Mouse (Mus musculus): Measurements from ENCODE around the gene Fmn2.

Gene Fmn2

GRCm38 (mm10) chr1:174656554-174656953 lies 154.9 kb downstream of the Fmn2 start:
- DNase-seq (ENCODE audit: inconsistent age in 2 of 2, low spot score in 1 of 2), result no peak

- no peak for DNase-seq (ENCODE audit: inconsistent age in 2 of 2, low spot score in 1 of 2)
These were observed 158.0 kb downstream of the Fmn2 start for GRCm38 (mm10) chr1:174659459-174660223.

- DNase-seq (ENCODE audit: inconsistent age in 2 of 2, low spot score in 1 of 2), result no peak
These were observed 163.5 kb downstream of the Fmn2 start for GRCm38 (mm10) chr1:174665116-174665515.

GRCm38 (mm10) chr1:174669132-174669531 lies 167.5 kb downstream of the Fmn2 start:
- no peak for DNase-seq (ENCODE audit: inconsistent age in 2 of 2, low spot score in 1 of 2)

- DNase-seq (ENCODE audit: inconsistent age in 2 of 2, low spot score in 1 of 2), result no peak
These were observed 169.2 kb downstream of the Fmn2 start for GRCm38 (mm10) chr1:174670846-174671245.

- peak; percentile 5 to 59 for DNase-seq (ENCODE audit: inconsistent age in 2 of 2, low spot score in 1 of 2)
These were observed 173.0 kb downstream of the Fmn2 start for GRCm38 (mm10) chr1:174674586-174674985.

GRCm38 (mm10) chr1:174675316-174675715 lies 173.7 kb downstream of the Fmn2 start:
- DNase-seq (ENCODE audit: inconsistent age in 2 of 2, low spot score in 1 of 2), result no peak

GRCm38 (mm10) chr1:174676187-174676586 lies 174.6 kb downstream of the Fmn2 start:
- no peak for DNase-seq (ENCODE audit: inconsistent age in 2 of 2, low spot score in 1 of 2)

- no peak for DNase-seq (ENCODE audit: inconsistent age in 2 of 2, low spot score in 1 of 2)
These were observed 175.6 kb downstream of the Fmn2 start for GRCm38 (mm10) chr1:174677211-174677610.

GRCm38 (mm10) chr1:174689301-174689700 lies 187.7 kb downstream of the Fmn2 start:
- DNase-seq (ENCODE audit: inconsistent age in 2 of 2, low spot score in 1 of 2), result no peak

- DNase-seq (ENCODE audit: inconsistent age in 2 of 2, low spot score in 1 of 2), result no peak
These were observed 199.2 kb downstream of the Fmn2 start for GRCm38 (mm10) chr1:174700871-174701270.

- DNase-seq (ENCODE audit: inconsistent age in 2 of 2, low spot score in 1 of 2), result no peak
These were observed 200.2 kb downstream of the Fmn2 start for GRCm38 (mm10) chr1:174701835-174702234.

- no peak for DNase-seq (ENCODE audit: inconsistent age in 2 of 2, low spot score in 1 of 2)
These were observed 202.3 kb downstream of the Fmn2 start for GRCm38 (mm10) chr1:174703909-174704308.

- DNase-seq (ENCODE audit: inconsistent age in 2 of 2, low spot score in 1 of 2), result no peak
These were observed 218.3 kb downstream of the Fmn2 start for GRCm38 (mm10) chr1:174719729-174720458.

- DNase-seq (ENCODE audit: inconsistent age in 2 of 2, low spot score in 1 of 2), result no peak
These were observed 227.1 kb downstream of the Fmn2 start for GRCm38 (mm10) chr1:174728771-174729170.

GRCm38 (mm10) chr1:174732715-174733114 lies 231.1 kb downstream of the Fmn2 start:
- no peak for DNase-seq (ENCODE audit: inconsistent age in 2 of 2, low spot score in 1 of 2)

GRCm38 (mm10) chr1:174738958-174739357 lies 237.3 kb downstream of the Fmn2 start:
- DNase-seq (ENCODE audit: inconsistent age in 2 of 2, low spot score in 1 of 2), result no peak

GRCm38 (mm10) chr1:174742667-174743066 lies 241.0 kb downstream of the Fmn2 start:
- no peak for DNase-seq (ENCODE audit: inconsistent age in 2 of 2, low spot score in 1 of 2)

- peak in 1 of 2 experiments; percentile 47 for DNase-seq (ENCODE audit: inconsistent age in 2 of 2, low spot score in 1 of 2)
These were observed 246.9 kb downstream of the Fmn2 start for GRCm38 (mm10) chr1:174748520-174748919.

- no peak for DNase-seq (ENCODE audit: inconsistent age in 2 of 2, low spot score in 1 of 2)
These were observed 249.4 kb downstream of the Fmn2 start for GRCm38 (mm10) chr1:174750893-174751461.

- no peak for DNase-seq (ENCODE audit: inconsistent age in 2 of 2, low spot score in 1 of 2)
These were observed 257.7 kb downstream of the Fmn2 start for GRCm38 (mm10) chr1:174759354-174759753.

GRCm38 (mm10) chr1:174765757-174766156 lies 264.1 kb downstream of the Fmn2 start:
- no peak for DNase-seq (ENCODE audit: inconsistent age in 2 of 2, low spot score in 1 of 2)

Measured in adrenal gland, adult (tissue).